Mouse (Mus musculus): ENCODE results near the gene Anks4b.

Anks4b gene

DNA sequence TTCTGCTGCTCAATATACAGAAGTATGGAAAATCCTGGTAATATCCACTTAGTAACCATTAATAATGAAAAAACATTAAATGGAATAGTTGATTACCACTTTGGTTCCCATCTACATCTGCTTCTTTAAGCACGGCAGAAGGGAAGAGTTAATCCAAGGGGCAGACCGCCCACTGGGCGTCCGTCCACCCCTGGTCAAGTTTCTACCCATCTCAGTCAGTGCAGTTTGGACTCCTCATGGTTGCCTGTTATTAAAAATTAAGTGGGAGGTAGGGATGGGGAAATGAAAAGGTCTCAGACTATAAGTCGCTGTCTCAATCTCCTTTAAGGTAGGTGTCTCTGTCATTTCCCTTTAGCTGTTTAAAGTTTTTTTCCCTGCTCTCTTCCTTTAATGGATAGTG, 15.3 kb downstream of the Anks4b start:
- no peak for DNase-seq (ENCODE audit: low read depth, low spot score)

DNA sequence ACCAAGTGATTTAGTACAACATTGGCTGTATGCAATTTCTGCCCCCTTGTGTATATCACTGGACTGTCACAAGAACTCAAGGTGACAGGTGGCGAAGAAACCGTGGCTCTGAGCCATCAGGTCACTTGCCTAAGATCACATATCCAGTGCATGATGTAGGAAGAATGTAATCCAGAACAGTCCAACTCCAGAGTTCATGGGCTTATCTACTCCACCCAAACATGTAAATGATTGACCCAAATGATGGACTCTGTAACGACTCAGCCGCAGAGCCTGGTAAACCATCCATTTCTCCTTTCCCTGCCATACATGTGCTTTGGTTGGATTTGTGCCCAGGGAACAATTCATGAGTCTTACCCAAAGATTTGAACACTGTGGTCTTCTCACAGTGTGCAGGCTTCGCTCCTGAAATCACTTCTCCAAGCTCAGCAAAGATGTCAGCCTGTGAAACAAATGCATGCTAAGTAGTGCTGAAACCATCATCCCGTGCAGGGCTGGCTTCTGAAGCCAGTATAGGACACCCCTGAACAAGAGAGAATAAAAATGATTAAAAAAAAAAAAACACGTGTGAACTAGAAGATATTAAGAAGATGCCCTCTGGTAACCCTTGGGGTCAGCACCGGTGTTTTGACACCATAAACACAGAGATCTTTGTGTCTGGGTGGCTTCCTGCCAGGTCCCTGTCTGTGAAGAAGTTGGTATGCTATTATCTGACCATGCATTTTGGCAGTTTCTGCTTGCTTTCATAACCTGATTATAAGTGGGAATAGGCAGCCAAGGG, 15.9 kb downstream of the Anks4b start:
- no peak for DNase-seq (ENCODE audit: low read depth, low spot score)

DNA sequence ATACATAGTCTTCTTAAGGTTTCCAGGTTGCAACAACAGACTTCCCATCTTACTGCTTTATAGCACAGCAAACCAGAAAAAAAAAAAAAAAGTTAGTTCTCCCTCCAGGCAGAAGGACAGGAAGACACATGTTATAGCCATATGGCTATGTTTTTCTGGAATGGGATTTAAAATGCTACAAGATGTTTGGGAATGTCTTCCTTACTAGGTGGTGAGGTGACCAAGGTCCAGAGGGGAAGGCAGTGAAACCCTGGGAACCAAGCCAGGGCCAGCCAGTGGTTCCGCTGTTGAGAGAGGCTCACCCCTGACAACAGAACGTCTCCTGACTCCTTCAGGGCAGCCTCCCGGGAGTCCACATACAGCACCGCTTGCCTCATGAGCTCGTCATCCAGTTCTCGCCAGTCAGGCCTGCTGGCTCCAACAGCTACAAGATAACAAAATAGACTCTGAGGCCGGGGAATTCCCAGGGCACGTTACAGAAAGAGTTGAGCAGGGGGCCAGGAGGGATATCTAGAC, 16.6 kb downstream of the Anks4b start:
- DNase-seq (ENCODE audit: low read depth, low spot score), result no peak

DNA sequence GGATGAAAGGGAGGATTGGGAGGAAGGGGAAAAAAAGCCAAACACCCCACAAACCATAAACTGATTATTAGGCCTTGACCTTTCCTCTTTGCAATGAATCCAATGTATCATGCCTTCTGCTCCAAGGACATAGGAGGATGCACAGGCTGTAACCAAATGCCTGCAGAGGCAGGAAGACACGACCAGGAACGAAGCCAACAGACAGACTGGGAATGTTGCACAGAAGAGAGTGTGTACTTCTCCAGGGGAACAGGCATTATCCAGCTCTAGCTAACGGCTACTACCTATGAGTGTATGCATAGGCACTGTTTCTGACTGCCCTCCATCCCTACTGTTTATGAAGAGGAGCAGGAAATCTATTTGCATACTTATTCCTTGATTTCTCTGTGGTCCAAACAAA, 18.5 kb downstream of the Anks4b start:
- no peak for DNase-seq (ENCODE audit: low read depth, low spot score)

DNA sequence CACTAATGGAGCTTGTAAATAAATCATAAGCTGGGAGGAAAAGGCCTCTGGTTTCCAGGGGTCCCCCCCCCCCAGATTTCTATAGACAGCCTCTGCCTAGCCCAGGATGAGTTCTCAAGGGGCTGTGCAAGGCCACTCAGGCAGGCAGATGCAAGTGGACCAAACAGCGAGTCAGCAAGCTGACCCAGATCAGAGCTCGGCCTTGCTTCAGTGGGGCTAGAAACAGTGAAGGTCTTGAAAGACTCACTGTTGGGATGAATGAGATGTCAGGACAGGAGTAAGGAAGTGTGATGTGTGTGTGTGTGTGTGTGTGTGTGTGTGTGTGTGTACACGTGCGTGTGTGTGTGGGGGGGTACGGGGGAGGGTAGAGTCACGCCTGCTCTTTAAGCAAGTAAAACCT, 19.2 kb downstream of the Anks4b start:
- no peak for DNase-seq (ENCODE audit: low read depth, low spot score)

DNA sequence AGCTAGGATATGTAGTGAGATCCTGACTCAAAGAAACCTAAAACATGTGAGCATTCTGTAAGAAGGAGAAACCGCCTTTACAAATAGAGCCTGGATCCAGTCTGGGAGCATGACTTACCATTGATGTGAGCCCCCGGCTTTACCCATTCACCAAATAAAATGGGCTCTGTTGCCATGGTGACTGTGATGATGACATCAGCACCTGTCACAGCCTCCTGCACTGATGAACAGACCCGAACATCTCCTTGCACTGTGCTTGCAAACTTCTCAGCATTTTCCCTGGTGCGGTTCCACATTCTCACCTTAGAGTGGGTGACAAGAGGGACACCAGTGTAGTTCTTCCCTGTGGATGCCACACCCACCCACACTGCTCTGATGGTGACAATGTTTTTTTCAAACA, 21.5 kb downstream of the Anks4b start:
- DNase-seq (ENCODE audit: low read depth, low spot score), result no peak

DNA sequence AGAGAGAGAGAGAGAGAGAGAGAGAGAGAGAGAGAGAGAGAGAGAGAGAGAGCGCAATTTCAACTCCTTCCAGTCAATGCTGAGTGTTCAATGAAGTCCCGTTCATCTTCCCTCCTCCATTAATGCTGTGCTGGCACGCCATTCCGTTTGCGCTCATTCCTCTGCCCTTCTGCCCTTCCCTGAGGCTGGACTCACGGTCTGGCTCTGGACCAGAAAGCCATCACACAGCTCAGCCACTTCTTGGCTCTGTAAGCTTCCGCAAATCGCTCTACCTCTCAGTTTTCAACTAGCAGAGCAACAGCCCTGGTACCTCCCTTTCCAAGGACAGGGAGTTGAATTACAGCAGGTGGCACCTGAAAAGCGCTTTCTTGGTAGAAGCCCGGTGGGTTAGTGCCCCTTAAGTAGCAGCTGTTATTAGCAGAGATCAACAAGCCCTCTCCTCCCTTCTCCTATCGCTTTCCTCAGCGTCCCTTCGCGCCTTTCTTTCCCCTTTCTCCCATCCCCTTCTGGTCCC, 27.6 kb downstream of the Anks4b start:
- no peak for DNase-seq (ENCODE audit: low read depth, low spot score)

DNA sequence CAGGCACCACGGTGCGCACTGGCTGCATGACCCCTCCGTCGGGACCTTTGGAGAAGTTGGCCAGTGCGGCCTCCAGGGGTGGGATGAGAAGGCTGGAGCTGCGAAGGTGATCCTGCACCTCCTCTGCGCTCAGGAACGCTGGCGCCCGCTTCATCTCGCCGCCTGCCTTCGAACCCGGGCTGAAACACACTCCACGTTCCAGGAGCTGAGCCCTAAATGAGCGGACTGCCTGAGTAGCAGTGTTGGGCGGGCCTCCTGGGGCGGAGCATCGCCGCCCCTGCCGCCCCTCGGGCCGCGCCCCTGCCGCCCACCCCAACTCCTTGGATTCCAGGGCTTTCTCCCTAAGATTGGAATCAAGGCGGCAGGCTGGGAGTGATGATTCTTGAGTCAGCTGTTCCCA, 28.1 kb downstream of the Anks4b start, which contains the start of gene Crym:
Crym (minus strand) TSS at position 341 of the 400 bp plus-strand sequence.
- no peak for DNase-seq (ENCODE audit: low read depth, low spot score)

DNA sequence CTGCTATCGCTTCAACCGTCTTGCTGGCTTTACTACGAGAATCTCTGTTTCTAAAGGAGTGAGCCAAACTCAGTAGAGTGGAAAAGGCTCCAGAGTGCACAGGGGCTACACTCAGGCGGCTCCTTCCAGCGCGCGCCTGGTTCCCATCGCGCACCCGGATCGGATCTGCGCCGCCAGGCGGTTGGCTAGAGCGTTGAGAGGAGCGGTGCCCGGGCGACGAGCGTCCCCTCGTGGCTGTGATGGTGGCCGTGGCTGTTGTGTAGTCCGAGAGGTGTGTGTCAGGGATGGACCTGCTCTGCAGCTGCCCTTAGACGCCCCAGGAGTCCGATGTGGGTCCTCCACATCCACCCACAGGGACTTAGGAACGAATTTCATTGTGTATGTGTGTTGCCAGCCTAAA, 30.1 kb downstream of the Anks4b start, which contains the start of gene Abca14:
Abca14 (plus strand) TSS at position 173 of the 400 bp plus-strand sequence.
- DNase-seq (ENCODE audit: low read depth, low spot score), result peak; percentile 61

DNA sequence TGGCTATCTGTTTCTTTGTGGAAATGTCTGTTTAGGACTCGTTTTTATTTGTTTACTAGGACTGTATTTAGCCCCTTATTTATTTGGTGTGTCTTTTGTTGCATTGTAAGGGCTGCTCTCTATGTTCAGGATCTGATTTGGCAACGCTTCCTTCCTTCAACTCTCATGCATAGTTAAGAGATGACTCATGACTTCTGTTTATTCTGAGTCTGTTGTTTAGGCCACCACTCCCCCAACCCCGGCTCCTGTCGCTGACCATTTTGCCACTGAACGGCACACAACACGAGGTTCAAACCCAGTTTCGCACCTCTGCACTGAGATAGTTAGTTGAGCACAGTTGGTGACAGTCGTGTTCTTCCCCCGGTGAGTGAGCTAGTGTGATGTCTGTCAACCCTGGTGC, 32.3 kb downstream of the Anks4b start:
- DNase-seq (ENCODE audit: low read depth, low spot score), result no peak

DNA sequence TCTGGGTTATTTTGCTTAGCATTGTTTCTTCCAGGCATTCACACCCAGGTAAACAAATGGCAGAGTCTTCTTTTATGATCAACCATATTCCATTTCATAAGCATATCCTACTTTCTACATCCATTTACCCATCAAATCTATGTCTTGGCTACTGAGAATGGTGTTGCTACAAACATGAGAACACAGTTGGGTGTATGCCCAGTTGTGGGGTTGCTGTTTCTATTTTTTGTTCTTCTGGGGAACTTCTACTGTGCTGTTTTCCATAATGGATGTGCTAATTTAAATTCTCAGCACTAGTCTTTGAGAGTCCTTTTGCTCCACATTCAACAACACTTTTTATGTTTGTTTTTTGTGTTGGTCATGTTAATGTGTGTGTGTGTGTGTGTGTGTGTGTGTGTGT, 54.9 kb downstream of the Anks4b start:
- DNase-seq (ENCODE audit: low read depth, low spot score), result no peak
